Mouse (Mus musculus) granulocyte monocyte progenitor cell, adult 5-6 weeks (primary cell): ENCODE data around the gene Axin2. TPM values are rescaled to one million over a fixed set of nuclear protein-coding genes. Genes with fewer than 3 reads are reported as not detected.

Source experiments
- ATAC-seq: replicated peaks from 2 replicates; pipeline ENCODE4 v1.8.0; 2016; ENCODE audit warnings: mild to moderate bottlenecking, moderate TSS enrichment, inconsistent platforms; ENCODE audit not compliant: poor library complexity, severe bottlenecking
- total RNA-seq, 2 experiments: library from RNA; stranded (forward) in 1 of 2; stranded (reverse) in 1 of 2; fragments of 200-712, 200-1000 nt in 1 of 2; fragments of >200 nt in 1 of 2; fragmentation: Nextera tagmentation in 1 of 2; gene quantifications; 2 replicates each; pipeline ENCODE4 v1.2.3; 2014 to 2017

Axin2 gene
- total RNA-seq, 2 experiments from 2014 or later = 0.67 to 1.1 TPM

GRCm38 (mm10) chr11:108927093-108927444, 6.9 kb downstream of the Axin2 start:
- ATAC-seq = no peak

- no peak for ATAC-seq
Measured at GRCm38 (mm10) chr11:108928096-108928495, 7.9 kb downstream of the Axin2 start.

- ATAC-seq = no peak
Measured at GRCm38 (mm10) chr11:108928752-108929151, 8.6 kb downstream of the Axin2 start.

GRCm38 (mm10) chr11:108929176-108929575, 9.0 kb downstream of the Axin2 start:
- ATAC-seq = no peak

GRCm38 (mm10) chr11:108929700-108930099, 9.6 kb downstream of the Axin2 start:
- ATAC-seq = no peak

DNA sequence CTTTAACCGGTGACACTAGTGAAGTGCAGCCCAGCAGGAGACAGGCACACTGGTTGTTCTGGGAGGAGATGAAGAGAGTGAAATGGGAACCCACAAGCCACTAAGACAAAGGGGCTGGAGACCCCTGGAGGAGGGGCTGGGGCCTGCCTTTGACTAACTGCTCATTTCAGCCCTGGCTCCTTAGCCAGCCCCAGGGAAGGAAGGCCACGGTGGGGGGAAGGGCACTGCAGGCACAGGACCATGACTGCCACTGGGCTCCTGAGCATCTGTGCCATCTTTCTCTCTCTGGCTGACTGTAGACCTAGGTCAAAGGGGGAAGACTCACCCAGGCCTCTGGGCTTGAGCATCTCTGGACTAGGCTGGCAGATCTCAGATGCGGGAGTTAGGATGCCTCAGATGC, 10.5 kb downstream of the Axin2 start:
- ATAC-seq = no peak

DNA sequence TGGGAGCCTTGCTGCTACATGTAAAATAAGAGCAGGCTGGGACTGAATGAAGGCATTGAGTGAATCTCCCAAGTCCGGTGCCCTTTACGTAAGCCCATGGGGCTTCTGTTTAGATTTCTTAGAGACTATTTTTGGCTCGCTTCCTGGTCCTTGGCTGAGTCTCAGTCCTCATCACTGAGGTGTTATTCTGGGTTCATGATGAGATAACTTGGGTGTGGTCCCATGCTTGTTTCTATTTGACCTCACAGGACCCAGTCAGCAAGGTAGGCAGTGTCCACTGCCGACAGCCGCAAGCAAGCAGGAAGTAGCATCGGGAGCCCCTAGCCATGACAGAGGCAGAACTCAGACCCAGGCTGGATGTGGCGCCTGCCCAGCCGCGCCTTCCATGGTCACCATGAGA, 13.7 kb downstream of the Axin2 start:
- ATAC-seq = no peak

DNA sequence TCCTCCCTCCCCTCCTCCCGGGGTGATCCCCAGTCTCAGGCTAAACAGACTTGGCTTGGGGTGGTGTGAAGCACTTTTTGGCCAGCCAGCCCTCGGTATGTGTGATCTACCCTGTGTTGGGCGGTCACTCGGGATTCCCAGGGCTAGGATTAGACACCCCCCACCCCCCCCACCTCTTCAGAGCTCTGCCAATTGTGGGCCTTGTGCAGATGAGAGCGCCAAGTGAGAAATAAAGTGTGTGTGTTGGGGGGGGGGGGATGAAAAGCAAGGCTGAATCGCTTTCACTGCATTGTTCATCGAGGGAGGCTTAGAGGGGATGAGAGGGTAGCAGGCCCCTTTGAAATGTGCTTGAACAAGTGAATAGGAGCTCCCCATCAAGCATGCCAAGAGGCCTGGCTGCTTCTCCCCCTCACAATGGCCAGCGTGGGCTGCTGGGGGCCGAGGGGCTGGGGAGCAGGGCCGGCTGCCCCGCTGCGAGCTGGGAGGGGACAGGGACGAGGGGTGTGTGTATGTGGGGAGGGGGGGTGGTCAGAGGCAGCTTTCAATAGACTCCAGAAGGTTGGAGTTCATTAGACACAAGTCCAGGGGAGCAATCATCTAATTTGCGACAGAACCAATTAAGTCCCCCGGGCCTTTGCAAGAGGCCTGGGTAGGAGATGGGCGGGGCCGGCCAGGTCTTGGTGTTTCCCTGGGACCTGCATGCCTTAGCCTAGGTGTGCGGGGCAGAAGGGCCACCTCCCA, 15.1 kb downstream of the Axin2 start:
- no peak for ATAC-seq

GRCm38 (mm10) chr11:108936016-108936792, 16.1 kb downstream of the Axin2 start:
- no peak for ATAC-seq

DNA sequence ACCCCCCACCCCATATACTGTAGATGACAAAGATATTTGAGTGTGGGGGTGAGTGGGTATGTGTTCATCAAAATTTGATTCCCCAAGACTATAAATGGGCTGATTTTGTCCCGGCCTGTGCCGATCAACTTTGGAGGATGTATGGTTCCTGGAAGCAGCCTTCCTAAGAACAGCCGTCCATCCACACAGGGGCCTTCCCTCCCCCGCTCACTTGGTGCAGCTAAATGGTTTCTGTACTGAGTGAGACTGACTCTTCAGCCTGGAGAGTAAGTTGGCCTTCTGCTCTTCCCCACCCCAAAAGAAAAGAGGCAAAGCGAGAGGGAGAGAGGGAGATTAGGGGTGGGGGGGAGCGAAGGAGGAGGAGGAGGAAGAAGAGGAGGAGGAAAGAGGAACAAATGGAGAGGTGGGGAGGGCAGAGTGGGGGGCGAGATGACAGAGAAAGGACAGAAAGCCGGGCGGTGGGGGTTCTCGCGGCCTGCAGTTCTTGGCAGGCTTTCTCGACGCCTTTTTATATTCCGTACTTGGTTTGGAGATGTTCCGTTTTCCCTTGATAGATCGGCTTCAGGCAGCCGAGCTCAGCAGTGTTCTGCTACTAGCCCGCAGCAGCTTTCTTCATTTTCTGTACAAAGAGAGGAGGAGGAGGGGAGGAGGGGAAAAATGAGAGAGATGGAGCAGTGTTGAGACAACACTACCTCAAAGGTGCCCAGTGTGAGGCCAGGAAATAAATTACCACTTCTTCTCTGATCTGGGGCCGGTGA, 20.7 kb downstream of the Axin2 start:
- no peak for ATAC-seq

- no peak for ATAC-seq
Measured at GRCm38 (mm10) chr11:108941836-108942235, 21.7 kb downstream of the Axin2 start.

DNA sequence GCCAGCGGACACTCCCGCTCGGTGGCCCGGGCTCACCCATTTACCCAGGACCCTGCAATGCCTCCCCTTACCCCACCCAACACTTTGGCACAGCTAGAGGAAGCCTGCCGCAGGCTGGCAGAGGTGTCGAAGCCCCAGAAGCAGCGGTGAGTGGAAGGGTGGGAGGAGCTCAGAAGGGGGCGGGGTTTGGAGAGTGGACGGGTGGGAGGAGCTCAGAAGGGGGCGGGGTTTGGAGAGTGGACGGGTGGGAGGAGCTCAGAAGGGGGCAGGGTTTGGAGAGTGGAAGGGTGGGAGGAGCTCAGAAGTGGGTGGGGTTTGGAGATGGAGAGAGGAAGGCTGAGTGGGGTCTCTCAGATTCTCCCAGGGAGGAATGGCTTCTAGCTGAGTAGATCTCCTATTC, 23.6 kb downstream of the Axin2 start:
- ATAC-seq = no peak

GRCm38 (mm10) chr11:108945666-108946065, 25.5 kb downstream of the Axin2 start:
- no peak for ATAC-seq

GRCm38 (mm10) chr11:108947425-108948184, 27.5 kb downstream of the Axin2 start:
- no peak for ATAC-seq

DNA sequence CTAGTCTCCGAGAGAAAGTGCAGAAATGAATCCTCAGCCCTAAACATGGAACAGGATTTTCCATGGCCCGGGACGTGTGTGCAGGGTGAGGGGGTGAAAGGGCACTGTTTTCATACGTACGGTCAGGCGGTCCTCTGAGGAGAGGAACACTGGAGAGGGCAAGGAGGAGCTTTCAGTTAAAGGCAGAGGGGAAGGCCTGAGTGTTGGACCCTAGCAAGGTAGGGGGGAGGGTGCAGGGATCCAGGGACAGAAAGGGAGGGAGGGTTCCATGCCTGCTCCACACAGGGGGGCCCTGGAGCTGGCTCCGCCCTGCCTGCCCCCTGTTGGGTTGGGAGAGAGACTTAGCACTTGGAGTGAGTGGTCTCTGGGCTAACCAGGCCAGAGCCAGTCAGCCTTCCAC, 28.4 kb downstream of the Axin2 start:
- ATAC-seq = no peak

GRCm38 (mm10) chr11:108948931-108949330, 28.8 kb downstream of the Axin2 start:
- no peak for ATAC-seq

DNA sequence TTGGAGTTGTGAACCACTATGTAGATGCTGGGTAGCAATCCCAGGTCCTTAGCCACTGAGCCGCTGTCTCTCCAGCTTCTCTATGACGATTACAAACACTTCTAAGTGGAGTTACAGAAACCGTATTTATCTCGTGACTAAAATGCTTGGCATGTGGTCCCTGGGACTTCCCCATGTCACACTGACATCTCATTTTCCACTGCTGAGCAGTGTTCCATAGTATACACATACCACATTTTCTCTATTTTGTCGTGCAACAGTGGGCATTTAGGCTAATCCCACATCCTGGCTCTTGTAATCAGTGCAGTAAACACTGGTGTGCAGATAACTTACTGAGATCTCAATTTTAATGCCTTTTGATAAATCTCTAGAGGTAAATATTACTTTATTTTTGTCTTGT, 32.2 kb downstream of the Axin2 start:
- no peak for ATAC-seq

GRCm38 (mm10) chr11:108955943-108956342, 35.8 kb downstream of the Axin2 start:
- no peak for ATAC-seq

DNA sequence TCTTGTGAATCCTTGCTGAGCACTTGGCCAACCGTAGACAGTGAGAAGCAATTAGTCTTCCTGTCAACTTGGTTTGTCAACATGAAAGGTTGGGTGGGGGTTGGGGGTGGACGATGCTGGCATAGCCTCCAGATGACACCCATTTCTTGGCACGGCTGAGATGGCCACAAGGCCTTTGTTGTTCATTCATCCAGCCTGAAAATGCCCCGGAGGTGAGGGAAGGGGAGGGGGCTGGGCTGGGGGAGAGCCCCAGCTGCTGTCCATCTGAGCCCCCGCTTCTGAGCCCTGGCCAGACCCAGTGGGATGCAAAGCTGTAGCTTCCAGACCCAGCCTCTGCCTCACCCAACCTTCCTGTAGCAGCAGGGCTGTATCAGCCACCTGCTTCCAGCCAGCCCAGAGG, 38.2 kb downstream of the Axin2 start:
- no peak for ATAC-seq

GRCm38 (mm10) chr11:108959196-108959595, 39.0 kb downstream of the Axin2 start:
- ATAC-seq = no peak
